Comparison of ENCODE assay signal across 8 mouse cellular contexts in the genomic region with DNA sequence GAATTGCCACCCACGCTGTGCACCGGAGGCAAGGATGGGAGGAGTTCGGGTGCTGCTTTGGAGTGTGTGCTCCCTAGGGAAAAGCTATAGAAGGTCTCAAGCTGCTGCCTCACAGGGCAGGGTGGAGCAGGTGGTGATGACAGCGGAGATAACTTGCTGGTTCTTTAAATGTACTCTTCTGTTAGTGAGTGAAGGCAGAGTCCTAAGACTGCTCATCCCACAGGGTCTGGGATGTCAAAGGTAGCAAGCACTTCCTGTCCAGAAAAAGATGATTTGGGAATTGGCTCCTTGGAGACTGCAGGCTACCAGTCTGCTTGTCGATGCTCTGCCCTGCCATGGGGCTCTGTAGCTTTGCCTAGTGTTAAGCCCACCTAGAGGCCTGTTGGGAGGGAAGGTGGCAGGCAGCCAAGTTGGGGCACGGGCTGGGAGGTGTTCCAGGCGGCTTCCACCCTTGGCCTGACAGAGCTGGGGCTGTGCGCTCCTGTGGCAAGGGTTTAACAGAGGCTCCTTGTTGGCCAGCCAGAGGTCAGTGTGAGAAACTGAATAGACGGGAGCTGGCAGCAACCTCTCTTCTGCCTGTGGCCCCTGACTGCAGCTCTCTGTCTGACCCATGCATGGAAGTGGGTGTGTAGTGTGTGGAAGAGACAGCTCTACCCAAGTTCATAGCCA. TPM values are rescaled to one million over a fixed set of nuclear protein-coding genes. Genes with fewer than 3 reads are reported as not detected.
DNase-seq lines count a peak whose midpoint lies in the region; ATAC-seq and TF ChIP-seq lines count a peak whose summit lies in the region.

No protein-coding gene starts in this region.

- peak overlapping the region; percentile 13; the same call in 1 of the 2 replicates for H3K27ac ChIP-seq in small intestine, adult 2 months (ENCODE audit: insufficient read depth, low read depth, low read length)

- no peak for TF ChIP-seq POLR2A in small intestine, adult 2 months (IDR thresholded peaks at IDR 0.05; ENCODE audit: low read depth, low read length)

- H3K4me3 ChIP-seq in small intestine, adult 2 months (ENCODE audit: low read depth, low read length), result no peak overlapping the region

- no peaks in the 10 kb centered on the region for H3K27me3 ChIP-seq in small intestine, adult 2 months (ENCODE audit: control insufficient read depth, insufficient read depth, low read length)

- peak; percentile 33 to 42; a peak in 3 of 4 replicates for ATAC-seq in hematopoietic stem cell, adult 5-6 weeks (replicated peaks in 1 of 2; ENCODE audit: insufficient read depth in 1 of 2, low FRiP score in 2 of 2, low TSS enrichment in 1 of 2, low read depth in 1 of 2, poor library complexity in 2 of 2, severe bottlenecking in 2 of 2)

- peak; percentile 42 to 51 for DNase-seq in cerebellum, postnatal 14 days
- no peak for DNase-seq in cerebellum, adult 9-11 months
- peak; percentile 76 for DNase-seq in retina, postnatal 1 day
- no peak for DNase-seq in retina, embryonic 14.5 days (ENCODE audit: low spot score)
- peak; percentile 71 for DNase-seq in layer of hippocampus, adult 9-11 months
- DNase-seq in thymus, postnatal 10 days (ENCODE audit: low spot score in 2 of 2), result no peak

- peaks cover 7% of the 10 kb centered on the region for H3K36me3 ChIP-seq in small intestine, adult 2 months (ENCODE audit: control insufficient read depth, insufficient read depth, low read length)

- peaks cover 42% of the 10 kb centered on the region for H3K4me1 ChIP-seq in small intestine, adult 2 months (ENCODE audit: control insufficient read depth, insufficient read depth, insufficient read length, low read length)

- 51% methylated on average over 9 of the region's 9 CpGs for WGBS in small intestine, adult 2 months

- TF ChIP-seq CTCF in small intestine, adult 2 months (IDR thresholded peaks at IDR 0.05; ENCODE audit: extremely low read depth, insufficient read length, insufficient replicate concordance, low read depth, low read length), result no peak

RNA-seq across cellular contexts. Expression of gene Limd1, which starts 13.5 kb away (rescaled TPM):
- total RNA-seq in hematopoietic stem cell, adult 5-6 weeks (2017), result 18.2 and 25.5 TPM in 2 replicates
- polyA plus RNA-seq in small intestine, adult 2 months (2012; rRNA removed), result 16.7 and 54.0 TPM in 2 replicates

RNA-seq across cellular contexts. Expression of gene Sacm1l, which starts 37.5 kb away (rescaled TPM):
- total RNA-seq in hematopoietic stem cell, adult 5-6 weeks (2017), result 52.7 and 58.9 TPM in 2 replicates
- polyA plus RNA-seq in small intestine, adult 2 months (2012; rRNA removed), result 1.6 and 3.2 TPM in 2 replicates

Comparison
In these comparisons a context has a peak if more than half of its experiments do, and no peak if none do; other contexts are left out.
1. DNase-seq: peak in cerebellum, postnatal 14 days (2 of 2), retina, postnatal 1 day (single experiment) and layer of hippocampus, adult 9-11 months (single experiment); none in cerebellum, adult 9-11 months (single experiment), retina, embryonic 14.5 days (single experiment) and thymus, postnatal 10 days (0 of 2).